Mouse (Mus musculus): ENCODE results near the gene Ttbk2. TPM values are rescaled to one million over a fixed set of nuclear protein-coding genes. Genes with fewer than 3 reads are reported as not detected.

The Ttbk2 gene
- polyA plus RNA-seq, 1 experiment: not detected

DNA sequence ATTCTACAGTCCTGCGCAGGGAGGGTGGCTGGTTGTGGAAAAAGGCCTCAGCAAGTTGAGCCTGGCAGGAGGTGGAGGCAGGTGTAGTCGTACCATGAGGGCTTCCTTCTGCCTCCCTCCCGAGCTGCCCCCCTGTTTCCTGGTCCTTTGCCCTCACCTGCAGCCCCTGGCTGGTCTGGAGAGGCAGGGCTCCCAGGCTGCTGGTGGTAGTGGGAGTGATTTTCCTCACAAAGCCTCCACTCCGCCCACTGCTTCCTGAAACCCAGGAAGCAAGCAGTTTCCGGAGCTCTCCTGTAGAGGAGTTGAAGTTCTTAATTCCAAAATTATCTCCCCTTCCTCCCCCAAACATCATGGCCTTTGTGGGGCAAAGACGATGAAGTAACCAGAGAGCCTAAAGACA lies 126.2 kb downstream of the Ttbk2 start:
- Histone ChIP-seq H3K4me1 (ENCODE audit: control insufficient read depth, insufficient read depth, low read length) (peaks cover 3% of the 10 kb centered on the region; the same call in 1 of the 2 replicates), H3K4me3 (ENCODE audit: insufficient read depth, low read depth, low read length) (no peak overlapping the region), H3K27ac (ENCODE audit: insufficient read depth, low read depth, low read length) (no peak overlapping the region)
- 77% methylated on average over 6 of the region's 6 CpGs for WGBS
- no peak for TF ChIP-seq CTCF (IDR thresholded peaks at IDR 0.05; ENCODE audit: insufficient read depth, low read depth, low read length)
- TF ChIP-seq POLR2A (IDR thresholded peaks at IDR 0.05; ENCODE audit: insufficient read depth, low read depth, low read length): no peak

DNA sequence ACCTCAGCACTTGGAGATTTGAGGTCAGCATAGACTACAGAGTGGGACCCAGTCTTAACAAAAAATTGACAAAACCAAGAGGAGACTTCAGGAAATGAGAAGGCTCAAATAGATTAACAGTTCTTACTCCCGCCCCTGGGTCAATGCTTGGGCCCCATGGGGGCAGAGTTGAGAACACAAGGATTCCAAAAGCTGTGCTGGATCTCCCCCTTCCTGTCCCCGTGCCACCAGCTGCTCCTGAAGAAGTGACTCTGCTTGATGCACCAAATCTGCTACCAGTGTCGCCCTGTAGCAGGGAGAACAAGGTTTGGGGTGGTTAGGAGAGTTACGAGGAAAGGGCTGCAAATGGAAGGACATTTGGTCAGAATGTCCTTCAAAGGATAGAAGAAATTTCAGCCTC lies 126.8 kb downstream of the Ttbk2 start:
- 71% methylated on average over 4 of the region's 4 CpGs for WGBS
- Histone ChIP-seq H3K27ac (ENCODE audit: insufficient read depth, low read depth, low read length) (no peak overlapping the region), H3K4me1 (ENCODE audit: control insufficient read depth, insufficient read depth, low read length) (peaks cover 3% of the 10 kb centered on the region; the same call in 1 of the 2 replicates), H3K4me3 (ENCODE audit: insufficient read depth, low read depth, low read length) (no peak overlapping the region)
- TF ChIP-seq POLR2A (IDR thresholded peaks at IDR 0.05; ENCODE audit: insufficient read depth, low read depth, low read length): no peak
- TF ChIP-seq CTCF (IDR thresholded peaks at IDR 0.05; ENCODE audit: insufficient read depth, low read depth, low read length): no peak

DNA sequence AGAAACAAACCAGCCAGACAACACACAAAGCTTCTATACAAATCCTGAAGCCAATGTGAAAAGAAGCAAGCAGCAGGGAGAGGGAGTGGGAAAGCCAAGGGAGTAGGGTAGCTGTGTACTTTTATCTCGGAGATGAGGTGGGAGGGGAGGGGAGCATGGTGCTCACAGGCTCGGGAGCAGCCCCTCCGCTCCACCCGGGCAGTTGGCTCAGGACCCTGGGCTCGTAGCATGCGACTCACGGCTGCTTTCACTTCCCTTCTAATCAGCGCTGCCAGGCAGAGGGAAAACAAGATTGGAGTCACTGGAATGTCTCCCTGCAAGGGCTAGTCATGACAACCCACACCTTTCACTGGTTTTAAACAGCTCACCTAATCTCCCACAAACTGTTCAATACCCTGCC lies 127.9 kb downstream of the Ttbk2 start:
- no peak for TF ChIP-seq CTCF (IDR thresholded peaks at IDR 0.05; ENCODE audit: insufficient read depth, low read depth, low read length)
- no peak for TF ChIP-seq POLR2A (IDR thresholded peaks at IDR 0.05; ENCODE audit: insufficient read depth, low read depth, low read length)
- 39% methylated on average over 8 of the region's 8 CpGs for WGBS
- H3K27ac ChIP-seq (ENCODE audit: insufficient read depth, low read depth, low read length): no peak overlapping the region
- no peaks in the 10 kb centered on the region for H3K4me1 ChIP-seq (ENCODE audit: control insufficient read depth, insufficient read depth, low read length)
- no peak overlapping the region for H3K4me3 ChIP-seq (ENCODE audit: insufficient read depth, low read depth, low read length)

DNA sequence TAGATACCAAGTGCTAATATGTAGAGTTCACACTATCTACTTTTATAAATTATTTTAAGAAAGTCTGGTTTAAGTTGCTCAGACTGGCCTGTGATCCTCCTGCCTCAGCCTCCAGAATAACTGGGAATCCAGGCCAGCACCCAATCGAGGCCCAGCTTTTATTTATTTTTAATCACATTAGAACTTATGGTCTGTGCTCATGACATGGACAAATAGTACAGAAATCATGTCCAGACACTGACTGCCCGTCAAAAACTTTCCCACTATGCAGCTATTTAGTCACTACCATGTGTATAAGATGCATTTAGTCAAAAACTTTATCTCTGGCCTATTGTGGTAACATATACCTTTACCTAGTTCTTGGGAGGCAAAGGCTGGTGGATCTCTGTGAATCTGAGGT lies 128.5 kb downstream of the Ttbk2 start:
- 82% methylated on average over 2 of the region's 2 CpGs for WGBS
- no peak overlapping the region for H3K27ac ChIP-seq (ENCODE audit: insufficient read depth, low read depth, low read length)

DNA sequence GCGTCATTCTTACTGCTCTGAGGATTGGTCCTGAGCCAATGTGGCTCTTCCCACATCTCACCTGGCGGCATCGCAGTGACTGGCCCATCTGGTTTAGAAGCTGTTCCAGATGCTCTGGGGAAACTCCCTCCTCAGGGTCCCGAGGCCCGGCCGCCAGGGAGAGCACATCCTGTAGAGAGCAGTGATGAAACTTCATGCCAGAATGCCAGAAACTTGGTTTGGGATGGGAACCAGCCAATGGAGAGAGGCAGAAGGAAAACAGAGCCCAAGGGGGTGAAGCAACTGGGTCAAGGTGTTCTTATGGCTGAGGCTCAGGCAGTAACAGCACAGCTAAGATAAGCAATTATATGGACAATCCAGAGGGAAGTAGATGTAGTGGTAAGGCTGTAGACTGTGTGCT lies 129.6 kb downstream of the Ttbk2 start:
- H3K4me1 ChIP-seq (ENCODE audit: control insufficient read depth, insufficient read depth, low read length): no peaks in the 10 kb centered on the region
- WGBS: 92% methylated on average over 6 of the region's 6 CpGs
- H3K27ac ChIP-seq (ENCODE audit: insufficient read depth, low read depth, low read length): no peak overlapping the region
- no peak overlapping the region for H3K4me3 ChIP-seq (ENCODE audit: insufficient read depth, low read depth, low read length)
- no peak for TF ChIP-seq POLR2A (IDR thresholded peaks at IDR 0.05; ENCODE audit: insufficient read depth, low read depth, low read length)
- no peak for TF ChIP-seq CTCF (IDR thresholded peaks at IDR 0.05; ENCODE audit: insufficient read depth, low read depth, low read length)

More for the DNA sequence above, 128.5 kb downstream of the Ttbk2 start:
- Histone ChIP-seq H3K4me1 (ENCODE audit: control insufficient read depth, insufficient read depth, low read length) (no peaks in the 10 kb centered on the region), H3K4me3 (ENCODE audit: insufficient read depth, low read depth, low read length) (no peak overlapping the region)
- no peak for TF ChIP-seq CTCF (IDR thresholded peaks at IDR 0.05; ENCODE audit: insufficient read depth, low read depth, low read length)
- TF ChIP-seq POLR2A (IDR thresholded peaks at IDR 0.05; ENCODE audit: insufficient read depth, low read depth, low read length): no peak

DNA sequence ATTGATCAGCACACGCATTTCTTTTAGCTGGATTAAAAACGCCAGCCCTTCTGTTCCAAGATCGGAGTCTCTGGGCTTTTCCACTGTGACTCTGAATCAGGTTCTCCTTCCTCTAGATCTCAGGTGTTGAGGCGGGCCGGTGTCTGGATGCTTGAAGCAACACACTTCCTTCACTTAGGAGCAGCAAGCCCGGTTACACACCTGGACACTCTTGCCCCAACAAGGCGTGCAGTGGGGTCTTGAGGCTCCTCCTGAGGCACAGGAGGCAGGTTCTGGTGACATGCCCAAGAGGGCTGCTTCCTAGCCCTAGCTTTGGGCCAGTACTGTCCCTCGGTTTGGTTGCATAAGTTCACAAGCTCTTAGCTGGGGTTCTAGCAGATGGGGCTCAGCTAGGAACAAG lies 131.9 kb downstream of the Ttbk2 start:
- no peak overlapping the region for H3K27ac ChIP-seq (ENCODE audit: insufficient read depth, low read depth, low read length)
- no peaks in the 10 kb centered on the region for H3K4me1 ChIP-seq (ENCODE audit: control insufficient read depth, insufficient read depth, low read length)
- no peak overlapping the region for H3K4me3 ChIP-seq (ENCODE audit: insufficient read depth, low read depth, low read length)
- TF ChIP-seq CTCF (IDR thresholded peaks at IDR 0.05; ENCODE audit: insufficient read depth, low read depth, low read length) (no peak), POLR2A (IDR thresholded peaks at IDR 0.05; ENCODE audit: insufficient read depth, low read depth, low read length) (no peak)
- 95% methylated on average over 8 of the region's 8 CpGs for WGBS

DNA sequence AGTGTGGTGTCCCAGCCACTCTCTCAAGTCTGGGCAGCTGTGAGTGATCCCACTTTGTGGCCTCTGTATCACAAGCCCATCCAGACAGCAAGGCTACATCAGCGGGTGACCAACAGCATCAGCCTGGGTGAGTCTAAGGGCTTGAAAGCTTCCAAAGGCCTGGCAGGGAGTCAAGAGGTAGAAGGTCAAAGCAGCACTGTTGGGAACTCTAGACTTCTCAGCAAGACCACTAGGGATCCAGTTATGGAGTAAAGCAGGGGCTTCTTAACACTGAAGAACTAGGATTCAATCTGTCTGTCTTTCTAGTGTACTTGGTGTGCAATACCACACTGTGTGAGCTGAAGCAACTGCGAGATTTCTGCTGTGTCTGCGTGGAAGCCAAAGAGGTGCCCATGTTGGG lies 137.0 kb downstream of the Ttbk2 start:
- H3K4me1 ChIP-seq (ENCODE audit: control insufficient read depth, insufficient read depth, low read length): no peaks in the 10 kb centered on the region
- no peak overlapping the region for H3K27ac ChIP-seq (ENCODE audit: insufficient read depth, low read depth, low read length)
- H3K4me3 ChIP-seq (ENCODE audit: insufficient read depth, low read depth, low read length): no peak overlapping the region
- no peak for TF ChIP-seq CTCF (IDR thresholded peaks at IDR 0.05; ENCODE audit: insufficient read depth, low read depth, low read length)
- TF ChIP-seq POLR2A (IDR thresholded peaks at IDR 0.05; ENCODE audit: insufficient read depth, low read depth, low read length): no peak
- 92% methylated on average over 3 of the region's 3 CpGs for WGBS

DNA sequence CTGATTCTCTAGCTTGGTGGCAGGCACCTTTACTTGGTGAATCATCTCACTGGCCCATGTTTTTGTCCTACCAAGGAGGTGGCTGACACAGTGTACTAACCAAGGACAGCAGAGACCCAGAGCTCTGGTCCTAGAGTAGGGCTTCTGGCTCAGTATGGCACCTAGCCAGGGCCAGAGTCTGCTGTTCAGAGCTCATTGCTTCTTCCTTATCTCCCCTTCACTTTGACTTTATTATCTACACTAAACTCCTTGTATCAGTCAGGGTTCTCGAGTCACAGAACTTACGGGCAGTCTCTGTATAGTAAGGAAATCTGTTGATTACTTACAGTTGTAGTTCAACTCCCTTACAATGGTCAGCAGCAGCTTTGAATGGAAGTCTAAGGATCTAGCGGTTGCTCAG lies 139.5 kb downstream of the Ttbk2 start:
- no peaks in the 10 kb centered on the region for H3K4me1 ChIP-seq (ENCODE audit: control insufficient read depth, insufficient read depth, low read length)
- no peak overlapping the region for H3K27ac ChIP-seq (ENCODE audit: insufficient read depth, low read depth, low read length)
- TF ChIP-seq CTCF (IDR thresholded peaks at IDR 0.05; ENCODE audit: insufficient read depth, low read depth, low read length) (no peak), POLR2A (IDR thresholded peaks at IDR 0.05; ENCODE audit: insufficient read depth, low read depth, low read length) (no peak)
- 93% methylated on average over 3 of the region's 3 CpGs for WGBS
- H3K4me3 ChIP-seq (ENCODE audit: insufficient read depth, low read depth, low read length): no peak overlapping the region

DNA sequence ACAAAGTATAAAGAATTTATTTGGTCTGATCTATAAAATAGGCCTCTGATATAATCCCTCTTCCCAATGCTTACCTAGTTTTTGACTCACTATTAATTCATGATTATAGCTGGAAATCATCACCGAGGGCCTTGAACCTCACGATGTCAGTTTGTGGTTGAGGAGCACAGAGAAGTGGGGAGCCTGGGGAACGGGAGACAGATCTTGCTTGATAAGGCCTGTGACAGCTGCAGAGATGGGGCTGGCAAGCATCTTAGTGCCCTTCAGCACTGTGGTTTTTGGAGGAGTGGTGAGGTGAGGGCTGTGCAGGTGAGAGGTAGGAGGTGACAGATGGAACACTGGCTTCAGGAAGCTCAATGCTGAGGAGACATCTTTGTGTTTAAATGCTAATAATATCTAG lies 140.2 kb downstream of the Ttbk2 start:
- WGBS: 88% methylated on average over 3 of the region's 3 CpGs
- TF ChIP-seq POLR2A (IDR thresholded peaks at IDR 0.05; ENCODE audit: insufficient read depth, low read depth, low read length) (no peak), CTCF (IDR thresholded peaks at IDR 0.05; ENCODE audit: insufficient read depth, low read depth, low read length) (no peak)
- Histone ChIP-seq H3K4me1 (ENCODE audit: control insufficient read depth, insufficient read depth, low read length) (no peaks in the 10 kb centered on the region), H3K27ac (ENCODE audit: insufficient read depth, low read depth, low read length) (no peak overlapping the region), H3K4me3 (ENCODE audit: insufficient read depth, low read depth, low read length) (no peak overlapping the region)

DNA sequence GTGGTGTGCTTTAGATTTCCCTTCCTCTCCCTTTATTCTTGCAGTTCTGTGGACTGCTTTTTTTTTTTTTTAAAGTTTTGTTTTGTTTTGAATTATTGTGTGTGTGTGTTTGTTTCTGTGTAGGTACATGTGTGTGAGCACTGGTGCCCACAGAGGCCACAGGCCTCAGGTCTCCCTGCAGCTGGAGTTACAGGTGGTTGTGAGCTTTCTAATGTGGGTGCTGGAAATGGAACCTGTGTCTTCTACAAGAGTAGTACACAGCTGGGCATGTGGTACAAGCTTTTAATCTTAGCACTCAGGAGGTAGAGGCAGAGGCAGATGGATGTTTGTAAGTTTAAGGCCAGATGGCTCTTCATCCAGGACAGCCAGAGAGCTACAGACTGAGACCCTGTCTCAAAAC lies 143.4 kb downstream of the Ttbk2 start:
- no peak for TF ChIP-seq CTCF (IDR thresholded peaks at IDR 0.05; ENCODE audit: insufficient read depth, low read depth, low read length)
- TF ChIP-seq POLR2A (IDR thresholded peaks at IDR 0.05; ENCODE audit: insufficient read depth, low read depth, low read length): no peak
- H3K4me1 ChIP-seq (ENCODE audit: control insufficient read depth, insufficient read depth, low read length): no peaks in the 10 kb centered on the region
- no peak overlapping the region for H3K4me3 ChIP-seq (ENCODE audit: insufficient read depth, low read depth, low read length)
- no peak overlapping the region for H3K27ac ChIP-seq (ENCODE audit: insufficient read depth, low read depth, low read length)
